In the genomic region with DNA sequence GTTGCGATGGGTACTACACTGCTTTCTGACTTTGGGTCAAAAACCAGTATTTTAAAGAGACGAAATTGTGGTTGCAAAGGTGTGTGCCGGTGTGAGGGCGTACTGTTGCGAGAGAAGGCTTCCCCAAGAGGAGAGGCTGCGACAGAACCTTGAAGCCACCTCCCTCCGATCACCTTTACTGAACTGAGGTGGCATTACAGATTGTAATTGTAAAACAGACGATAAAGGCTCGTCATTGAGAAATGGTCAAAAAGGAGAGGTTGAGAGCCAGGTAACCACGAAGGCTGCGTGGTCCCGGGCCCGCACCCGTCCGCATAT, we compare ENCODE assay signal across 8 mouse cellular contexts. TPM values are rescaled to one million over a fixed set of nuclear protein-coding genes. Genes with fewer than 3 reads are reported as not detected.
DNase-seq lines count a peak whose midpoint lies in the region; ATAC-seq and TF ChIP-seq lines count a peak whose summit lies in the region.

No protein-coding gene starts in this region.

- H3K27me3 ChIP-seq in kidney, postnatal 0 days (ENCODE audit: insufficient read depth, low read length): no peaks in the 10 kb centered on the region
- no peaks in the 10 kb centered on the region for H3K27me3 ChIP-seq in megakaryocyte, embryonic 14.5 days (replicated peaks)

- WGBS in kidney, postnatal 0 days: under 1% methylated on average over 15 of the region's 15 CpGs

- H3K36me3 ChIP-seq in kidney, postnatal 0 days (ENCODE audit: insufficient read depth, low read length): no peaks in the 10 kb centered on the region
- H3K36me3 ChIP-seq in megakaryocyte, embryonic 14.5 days (replicated peaks; ENCODE audit: low read length): no peaks in the 10 kb centered on the region

- ATAC-seq in kidney, postnatal 0 days (replicated peaks; ENCODE audit: low FRiP score, low read depth): 0 out of 2 replicates have a peak, but pooled peaks have one; percentile 1
- peak; percentile 34 for ATAC-seq in activated CD4-positive, CD25-positive, alpha-beta regulatory T cell, adult 4 months
- ATAC-seq in hematopoietic stem cell, adult 5-6 weeks (replicated peaks in 1 of 2; ENCODE audit: insufficient read depth in 1 of 2, low FRiP score in 2 of 2, low TSS enrichment in 1 of 2, low read depth in 1 of 2, poor library complexity in 2 of 2, severe bottlenecking in 2 of 2): peak; percentile 4; a peak in 1 of 4 replicates

- intact Hi-C loops in gastrocnemius, postnatal 14 days (cut with DNase I; ENCODE audit: low total_unique reads): no loop called here

- peak overlapping the region; percentile 90 for H3K27ac ChIP-seq in kidney, postnatal 0 days

- no peak for TF ChIP-seq CTCF in kidney, postnatal 0 days (IDR thresholded peaks at IDR 0.05; ENCODE audit: low read depth)

- no peaks in the 10 kb centered on the region for H3K4me1 ChIP-seq in kidney, postnatal 0 days (replicated peaks; ENCODE audit: insufficient read depth, low read length)
- peaks cover 31% of the 10 kb centered on the region for H3K4me1 ChIP-seq in megakaryocyte, embryonic 14.5 days

- H3K9me3 ChIP-seq in kidney, postnatal 0 days (replicated peaks; ENCODE audit: low read length): no peaks in the 10 kb centered on the region
- H3K9me3 ChIP-seq in megakaryocyte, embryonic 14.5 days: no peaks in the 10 kb centered on the region

- H3K4me3 ChIP-seq in kidney, postnatal 0 days (replicated peaks; ENCODE audit: low read depth, low read length): peak overlapping the region; percentile 63
- H3K4me3 ChIP-seq in megakaryocyte, embryonic 14.5 days (replicated peaks): peak overlapping the region; percentile 99

- peak overlapping the region; percentile 60 for H3K9ac ChIP-seq in kidney, postnatal 0 days (ENCODE audit: low read depth, low read length)

- no peak for DNase-seq in kidney, postnatal 0 days (ENCODE audit: low spot score)
- DNase-seq in kidney, postnatal 36 days: no peak
- DNase-seq in gastrocnemius, postnatal 14 days: no peak
- no peak for DNase-seq in urinary bladder, postnatal 25 days (ENCODE audit: low spot score)
- DNase-seq in frontal cortex, postnatal 10 days (ENCODE audit: low spot score in 2 of 2): no peak

- peak overlapping the region; percentile 69 for H3K4me2 ChIP-seq in kidney, postnatal 0 days (ENCODE audit: low read length)

RNA-seq across cellular contexts. Expression of gene Snx14, which starts 0.6 kb away (rescaled TPM):
- polyA plus RNA-seq in kidney, postnatal 0 days (2015; fragmentation: Nextera tagmentation; extraction: Ambion mirVana): 20.9 and 24.7 TPM in 2 replicates
- polyA plus RNA-seq in activated CD4-positive, CD25-positive, alpha-beta regulatory T cell, adult 4 months (2017; shearing (Covaris generic)): 10 to 100 TPM; 40.0 to 44.5 TPM
- total RNA-seq in hematopoietic stem cell, adult 5-6 weeks (2017): 27.0 and 35.6 TPM in 2 replicates
- polyA plus RNA-seq in megakaryocyte, embryonic 14.5 days (2012; ENCODE audit: insufficient read depth, low replicate concordance): 2.3 and 3.0 TPM in 2 replicates
- 10 to 100 TPM; 11.7 to 13.9 TPM for total RNA-seq in gastrocnemius, postnatal 14 days (2021)

RNA-seq across cellular contexts. Expression of gene Gm20537, which starts 18.2 kb away (rescaled TPM):
- not detected in 2 replicates for polyA plus RNA-seq in kidney, postnatal 0 days (2015; fragmentation: Nextera tagmentation; extraction: Ambion mirVana)
- polyA plus RNA-seq in activated CD4-positive, CD25-positive, alpha-beta regulatory T cell, adult 4 months (2017; shearing (Covaris generic)): 1 to 10 TPM in 1 of 2 experiments, not detected in 1; 1.6 TPM
- not detected in 2 replicates for total RNA-seq in hematopoietic stem cell, adult 5-6 weeks (2017)
- polyA plus RNA-seq in megakaryocyte, embryonic 14.5 days (2012; ENCODE audit: insufficient read depth, low replicate concordance): 17.0 TPM in 1 of 2 replicates, not detected in the other
- total RNA-seq in gastrocnemius, postnatal 14 days (2021): 1 to 10 TPM in 1 of 2 experiments, not detected in 1; 1.3 TPM

RNA-seq across cellular contexts. Expression of gene Syncrip, which starts 44.2 kb away (rescaled TPM):
- 73.8 and 84.0 TPM in 2 replicates for polyA plus RNA-seq in kidney, postnatal 0 days (2015; fragmentation: Nextera tagmentation; extraction: Ambion mirVana)
- 100 to 1,000 TPM; 113 to 115 TPM for polyA plus RNA-seq in activated CD4-positive, CD25-positive, alpha-beta regulatory T cell, adult 4 months (2017; shearing (Covaris generic))
- 232 and 322 TPM in 2 replicates for total RNA-seq in hematopoietic stem cell, adult 5-6 weeks (2017)
- polyA plus RNA-seq in megakaryocyte, embryonic 14.5 days (2012; ENCODE audit: insufficient read depth, low replicate concordance): 15.1 and 44.2 TPM in 2 replicates
- 10 to 100 TPM; 43.7 to 56.5 TPM for total RNA-seq in gastrocnemius, postnatal 14 days (2021)
